Mouse (Mus musculus): ENCODE data around the gene Zfp90. TPM values are rescaled to one million over a fixed set of nuclear protein-coding genes. Genes with fewer than 3 reads are reported as not detected.

Gene Zfp90
- total RNA-seq (2017) = 13.1 and 14.3 TPM in 2 replicates

- ATAC-seq (ENCODE audit: extremely low read depth, insufficient number of reproducible peaks, low FRiP score, poor library complexity, severe bottlenecking) = peak; percentile 89
Measured at GRCm38 (mm10) chr8:106415182-106415971, at the start of gene Zfp90. TSS of gene Zfp90 (plus strand) at chr8:106415327.

- ATAC-seq (ENCODE audit: extremely low read depth, insufficient number of reproducible peaks, low FRiP score, poor library complexity, severe bottlenecking) = no peak
Measured at GRCm38 (mm10) chr8:106368501-106368900, 46.6 kb upstream of the Zfp90 start.

GRCm38 (mm10) chr8:106369069-106369468, 46.1 kb upstream of the Zfp90 start:
- no peak for ATAC-seq (ENCODE audit: extremely low read depth, insufficient number of reproducible peaks, low FRiP score, poor library complexity, severe bottlenecking)

GRCm38 (mm10) chr8:106375957-106376356, 39.2 kb upstream of the Zfp90 start:
- ATAC-seq (ENCODE audit: extremely low read depth, insufficient number of reproducible peaks, low FRiP score, poor library complexity, severe bottlenecking) = no peak

GRCm38 (mm10) chr8:106376862-106377261, 38.3 kb upstream of the Zfp90 start:
- no peak for ATAC-seq (ENCODE audit: extremely low read depth, insufficient number of reproducible peaks, low FRiP score, poor library complexity, severe bottlenecking)

GRCm38 (mm10) chr8:106378501-106379048, 36.6 kb upstream of the Zfp90 start:
- ATAC-seq (ENCODE audit: extremely low read depth, insufficient number of reproducible peaks, low FRiP score, poor library complexity, severe bottlenecking) = no peak

- no peak for ATAC-seq (ENCODE audit: extremely low read depth, insufficient number of reproducible peaks, low FRiP score, poor library complexity, severe bottlenecking)
Measured at GRCm38 (mm10) chr8:106379357-106379756, 35.8 kb upstream of the Zfp90 start.

- ATAC-seq (ENCODE audit: extremely low read depth, insufficient number of reproducible peaks, low FRiP score, poor library complexity, severe bottlenecking) = no peak
Measured at GRCm38 (mm10) chr8:106381026-106381425, 34.1 kb upstream of the Zfp90 start.

GRCm38 (mm10) chr8:106387801-106388415, 27.2 kb upstream of the Zfp90 start:
- no peak for ATAC-seq (ENCODE audit: extremely low read depth, insufficient number of reproducible peaks, low FRiP score, poor library complexity, severe bottlenecking)

GRCm38 (mm10) chr8:106394493-106394892, 20.6 kb upstream of the Zfp90 start:
- ATAC-seq (ENCODE audit: extremely low read depth, insufficient number of reproducible peaks, low FRiP score, poor library complexity, severe bottlenecking) = no peak

GRCm38 (mm10) chr8:106399694-106400093, 15.4 kb upstream of the Zfp90 start:
- ATAC-seq (ENCODE audit: extremely low read depth, insufficient number of reproducible peaks, low FRiP score, poor library complexity, severe bottlenecking) = no peak

- ATAC-seq (ENCODE audit: extremely low read depth, insufficient number of reproducible peaks, low FRiP score, poor library complexity, severe bottlenecking) = no peak
Measured at GRCm38 (mm10) chr8:106400181-106400580, 14.9 kb upstream of the Zfp90 start.

GRCm38 (mm10) chr8:106403246-106403933, 11.7 kb upstream of the Zfp90 start:
- peak; percentile 74; the same call in 1 of the 2 replicates for ATAC-seq (ENCODE audit: extremely low read depth, insufficient number of reproducible peaks, low FRiP score, poor library complexity, severe bottlenecking)

GRCm38 (mm10) chr8:106404825-106405224, 10.3 kb upstream of the Zfp90 start:
- no peak for ATAC-seq (ENCODE audit: extremely low read depth, insufficient number of reproducible peaks, low FRiP score, poor library complexity, severe bottlenecking)

GRCm38 (mm10) chr8:106405810-106406209, 9.3 kb upstream of the Zfp90 start:
- no peak for ATAC-seq (ENCODE audit: extremely low read depth, insufficient number of reproducible peaks, low FRiP score, poor library complexity, severe bottlenecking)

- no peak for ATAC-seq (ENCODE audit: extremely low read depth, insufficient number of reproducible peaks, low FRiP score, poor library complexity, severe bottlenecking)
Measured at GRCm38 (mm10) chr8:106410055-106410454, 5.1 kb upstream of the Zfp90 start.

GRCm38 (mm10) chr8:106410564-106410963, 4.6 kb upstream of the Zfp90 start:
- ATAC-seq (ENCODE audit: extremely low read depth, insufficient number of reproducible peaks, low FRiP score, poor library complexity, severe bottlenecking) = no peak

- ATAC-seq (ENCODE audit: extremely low read depth, insufficient number of reproducible peaks, low FRiP score, poor library complexity, severe bottlenecking) = peak; percentile 45
Measured at GRCm38 (mm10) chr8:106411783-106412451, 3.2 kb upstream of the Zfp90 start.

GRCm38 (mm10) chr8:106417692-106418091, 2.6 kb downstream of the Zfp90 start:
- no peak for ATAC-seq (ENCODE audit: extremely low read depth, insufficient number of reproducible peaks, low FRiP score, poor library complexity, severe bottlenecking)

Measured in neutrophil, adult 5-6 weeks (primary cell).